Mouse (Mus musculus): ENCODE results near the gene Lrrc57. TPM values are rescaled to one million over a fixed set of nuclear protein-coding genes. Genes with fewer than 3 reads are reported as not detected.

Lrrc57 gene
- total RNA-seq, 2 experiments from 2014 or later = 12.5 to 12.8 TPM

Other genes with a start within 250 kb of the Lrrc57 start
- gene Ganc, start 205.6 kb downstream of the Lrrc57 start, total RNA-seq (2021) = 10 to 100 TPM; 42.6 to 44.0 TPM
- gene Tmem87a, start 205.4 kb downstream of the Lrrc57 start, total RNA-seq (2021) = 10 to 100 TPM; 37.9 to 49.9 TPM
- gene Capn3, start 153.5 kb downstream of the Lrrc57 start, total RNA-seq (2021) = under 1 TPM in 1 of 2 experiments, not detected in 1; 0.61 TPM
- gene Zfp106, start 45.7 kb downstream of the Lrrc57 start, total RNA-seq (2021) = 100 to 1,000 TPM; 103 to 117 TPM
- gene Snap23, start 41.8 kb downstream of the Lrrc57 start, total RNA-seq (2021) = 10 to 100 TPM; 62.0 to 63.1 TPM
- gene Haus2, start 137 bp downstream of the Lrrc57 start, total RNA-seq (2021) = 1 to 10 TPM; 9.0 to 9.3 TPM
- gene Stard9, start 19.6 kb upstream of the Lrrc57 start, total RNA-seq (2021) = 1 to 10 TPM; 6.2 to 8.0 TPM
- 10 to 100 TPM; 12.7 to 13.0 TPM for gene Cdan1, start 240.6 kb upstream of the Lrrc57 start, total RNA-seq (2021)
- 10 to 100 TPM; 11.1 to 12.3 TPM for gene Ttbk2, start 241.1 kb upstream of the Lrrc57 start, total RNA-seq (2021)